Mouse (Mus musculus): ENCODE measurements around the gene Saa4. TPM values are rescaled to one million over a fixed set of nuclear protein-coding genes. Genes with fewer than 3 reads are reported as not detected.
A peak's percentile ranks its signal among the peaks of the same experiment; 100 is the strongest.
"Not testable (repeated sequence)": the region's sequence is repeated elsewhere in the genome, so short reads cannot be mapped to it uniquely, and the experiment has no call there.

Saa4 gene
- not detected for polyA plus RNA-seq (2017; shearing (Covaris generic))

- no peak for ATAC-seq
These were observed at the start of gene Saa4 for GRCm38 (mm10) chr7:46732458-46732857. Saa4 (minus strand) TSS chr7:46732603.

GRCm38 (mm10) chr7:46770706-46771105, 38.3 kb upstream of the Saa4 start:
- peak; percentile 54 for ATAC-seq

GRCm38 (mm10) chr7:46768451-46768850, 36.0 kb upstream of the Saa4 start:
- no peak for ATAC-seq

GRCm38 (mm10) chr7:46767371-46767770, 35.0 kb upstream of the Saa4 start:
- no peak for ATAC-seq

- ATAC-seq = no peak
These were observed 32.3 kb upstream of the Saa4 start for GRCm38 (mm10) chr7:46764672-46765071.

GRCm38 (mm10) chr7:46762601-46763000, 30.2 kb upstream of the Saa4 start:
- no peak for ATAC-seq

GRCm38 (mm10) chr7:46761049-46761795, 28.8 kb upstream of the Saa4 start:
- ATAC-seq = no peak

- ATAC-seq = no peak
These were observed 19.1 kb upstream of the Saa4 start, which contains the start of gene Saa2 for GRCm38 (mm10) chr7:46751490-46751889. Saa2 (plus strand) TSS chr7:46751790.

GRCm38 (mm10) chr7:46748459-46748858, 16.1 kb upstream of the Saa4 start:
- ATAC-seq = no peak

GRCm38 (mm10) chr7:46746381-46746780, 14.0 kb upstream of the Saa4 start:
- ATAC-seq = no peak

- no peak for ATAC-seq
These were observed 13.4 kb upstream of the Saa4 start for GRCm38 (mm10) chr7:46745816-46746215.

GRCm38 (mm10) chr7:46742880-46743279, 10.5 kb upstream of the Saa4 start, which contains the start of gene Saa1:
Saa1 (minus strand) TSS chr7:46742980.
- ATAC-seq = not testable (repeated sequence)

- ATAC-seq = not testable (repeated sequence)
These were observed 7.6 kb upstream of the Saa4 start for GRCm38 (mm10) chr7:46740041-46740440.

- no peak for ATAC-seq
These were observed 6.4 kb upstream of the Saa4 start for GRCm38 (mm10) chr7:46738561-46739460.

GRCm38 (mm10) chr7:46734983-46735382, 2.6 kb upstream of the Saa4 start:
- no peak for ATAC-seq

- ATAC-seq = no peak
These were observed 4.8 kb downstream of the Saa4 start for GRCm38 (mm10) chr7:46727584-46727983.

GRCm38 (mm10) chr7:46724396-46724795, 8.0 kb downstream of the Saa4 start:
- no peak for ATAC-seq

- no peak for ATAC-seq
These were observed 8.6 kb downstream of the Saa4 start for GRCm38 (mm10) chr7:46723849-46724248.

GRCm38 (mm10) chr7:46723354-46723753, 9.0 kb downstream of the Saa4 start:
- no peak for ATAC-seq

- ATAC-seq = no peak
These were observed 11.9 kb downstream of the Saa4 start for GRCm38 (mm10) chr7:46720460-46720859.

GRCm38 (mm10) chr7:46719526-46719925, 12.9 kb downstream of the Saa4 start:
- no peak for ATAC-seq

GRCm38 (mm10) chr7:46718591-46719270, 13.7 kb downstream of the Saa4 start:
- ATAC-seq = no peak

GRCm38 (mm10) chr7:46716897-46717296, 15.5 kb downstream of the Saa4 start:
- ATAC-seq = no peak

Measured in CD4-positive, CD25-positive, alpha-beta regulatory T cell, adult 4 months (primary cell).